Mouse (Mus musculus) stomach, embryonic 15.5 days (tissue): Measurements from ENCODE around the gene Nr1h3. TPM values are rescaled to one million over a fixed set of nuclear protein-coding genes. Genes with fewer than 3 reads are reported as not detected.

Experiments used
- polyA plus RNA-seq: library from polyadenylated mRNA; unstranded; fragments of >200 nt; fragmentation: Nextera tagmentation; extraction: Ambion mirVana; gene quantifications from 2 replicates; pipeline ENCODE4 v1.2.1, GENCODE M21; 2015

Gene Nr1h3
- polyA plus RNA-seq, 1 experiment from 2014 or later: 4.8 TPM

Other genes with a start within 250 kb of the Nr1h3 start
- gene Rapsn, start 167.2 kb downstream of the Nr1h3 start, polyA plus RNA-seq: 2.0 and 4.5 TPM in 2 replicates
- gene Psmc3, start 148.8 kb downstream of the Nr1h3 start, polyA plus RNA-seq: 225 and 243 TPM in 2 replicates
- 42.8 and 45.5 TPM in 2 replicates for gene Slc39a13, start 132.4 kb downstream of the Nr1h3 start, polyA plus RNA-seq
- 9.5 and 13.5 TPM in 2 replicates for gene Spi1, start 120.4 kb downstream of the Nr1h3 start, polyA plus RNA-seq
- gene Mybpc3, start 84.7 kb downstream of the Nr1h3 start, polyA plus RNA-seq: 0.50 and 0.67 TPM in 2 replicates
- gene Madd, start 19.0 kb downstream of the Nr1h3 start, polyA plus RNA-seq: 14.2 and 14.3 TPM in 2 replicates
- gene Acp2, start 51 bp upstream of the Nr1h3 start, polyA plus RNA-seq: 19.8 and 20.8 TPM in 2 replicates
- 18.2 and 18.5 TPM in 2 replicates for gene Ddb2, start 34.1 kb upstream of the Nr1h3 start, polyA plus RNA-seq
- 42.8 and 43.8 TPM in 2 replicates for gene Pacsin3, start 53.1 kb upstream of the Nr1h3 start, polyA plus RNA-seq
- 71.4 and 80.2 TPM in 2 replicates for gene Arfgap2, start 62.1 kb upstream of the Nr1h3 start, polyA plus RNA-seq
- 39.0 and 42.4 TPM in 2 replicates for gene 1110051M20Rik, start 241.9 kb upstream of the Nr1h3 start, polyA plus RNA-seq